Mouse (Mus musculus) cortical plate, adult 2 months (tissue): ENCODE measurements around the gene Mus81.

Experiments used
- CTCF ChIP-seq: fragments of 200-500 bp; IDR thresholded peaks from 2 replicates; pipeline ENCODE4 v1.5.1; 2011; ENCODE audit warnings: mild to moderate bottlenecking, control low read depth, low read length; ENCODE audit not compliant: insufficient read depth; ENCODE audit errors: extremely low read depth
- POLR2A ChIP-seq: fragments of 200-500 bp; IDR thresholded peaks from 2 replicates; pipeline ENCODE4 v1.6.1; 2011; ENCODE audit warnings: mild to moderate bottlenecking, low read length, control low read depth; ENCODE audit not compliant: insufficient read depth; ENCODE audit errors: extremely low read depth

DNA sequence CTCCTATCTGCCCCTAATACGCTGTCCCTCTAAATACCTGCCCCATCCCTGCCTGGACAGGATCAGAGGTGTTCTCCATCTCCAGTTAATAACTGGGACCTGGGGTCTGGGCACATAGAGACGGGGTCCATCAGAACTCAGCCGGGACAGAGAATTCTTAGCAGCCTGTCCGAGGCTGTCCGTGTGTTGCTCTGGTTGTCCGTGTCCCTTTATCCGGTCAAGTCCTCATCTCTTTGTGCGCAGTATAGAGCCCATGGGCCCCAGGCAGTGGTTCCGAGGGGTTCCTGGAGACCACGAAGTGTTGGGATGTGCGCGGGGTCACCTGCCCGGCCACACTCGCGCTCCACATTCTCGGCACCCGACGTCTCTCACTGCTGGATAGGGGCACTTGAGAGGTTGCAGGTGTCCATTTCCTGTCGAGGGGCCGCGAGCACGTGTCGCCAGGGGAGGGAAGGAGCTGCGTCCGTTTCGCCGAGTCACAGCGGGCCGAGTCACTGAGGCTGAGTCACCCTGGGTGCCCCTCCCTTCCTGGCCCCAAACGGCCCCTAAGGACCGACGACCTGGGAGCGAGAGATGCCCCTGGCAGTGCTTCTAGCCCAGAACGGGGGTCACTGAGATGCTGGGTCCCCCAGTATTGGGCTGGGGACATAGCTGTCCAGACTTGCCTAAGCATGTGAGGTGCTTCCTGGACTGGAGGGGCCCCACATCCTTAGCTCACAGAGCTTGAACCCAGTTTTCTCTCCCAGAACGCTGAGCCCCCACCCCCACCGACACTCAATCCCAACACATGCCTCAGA lies 39.6 kb downstream of the Mus81 start:
- no peak for TF ChIP-seq POLR2A
- no peak for TF ChIP-seq CTCF
